Mouse (Mus musculus) stomach, embryonic 16.5 days (tissue): ENCODE results near the gene Dnah10. TPM values are rescaled to one million over a fixed set of nuclear protein-coding genes. Genes with fewer than 3 reads are reported as not detected.

Experiments used
- ATAC-seq: fragments of 200-750 bp; cut with Nextera tagmentation; 2 replicates; pipeline ENCODE4 v1.8.0; 2017; ENCODE audit warnings: moderate number of reproducible peaks, moderate TSS enrichment; ENCODE audit not compliant: insufficient read depth, low FRiP score
- H3K27ac ChIP-seq: fragments of 300-500 bp; sonication (generic); 2 replicates; pipeline ENCODE4 v1.5.1; 2014; ENCODE audit warnings: low read length
- H3K27me3 ChIP-seq: fragments of 300-500 bp; sonication (generic); 2 replicates; pipeline ENCODE4 v1.6.1; 2014; ENCODE audit warnings: low read length, control low read depth, mixed read lengths; ENCODE audit not compliant: control insufficient read depth, insufficient read depth
- H3K36me3 ChIP-seq: fragments of 300-500 bp; sonication (generic); 2 replicates; pipeline ENCODE4 v1.6.1; 2014; ENCODE audit warnings: low read length; ENCODE audit not compliant: control insufficient read depth, insufficient read depth
- H3K4me1 ChIP-seq: fragments of 300-500 bp; sonication (generic); 2 replicates; pipeline ENCODE4 v1.6.1; 2014; ENCODE audit warnings: low read length, control low read depth, mixed read lengths; ENCODE audit not compliant: control insufficient read depth, insufficient read depth
- H3K4me2 ChIP-seq: fragments of 300-500 bp; sonication (generic); 2 replicates; pipeline ENCODE4 v1.6.1; 2014; ENCODE audit warnings: low read depth, low read length, mixed read lengths
- H3K4me3 ChIP-seq: fragments of 300-500 bp; sonication (generic); replicated peaks from 2 replicates; pipeline ENCODE4 v1.5.1; 2014; ENCODE audit warnings: mild to moderate bottlenecking, low read length
- H3K9ac ChIP-seq: fragments of 300-500 bp; sonication (generic); 2 replicates; pipeline ENCODE4 v1.6.1; 2014; ENCODE audit warnings: low read length
- H3K9me3 ChIP-seq: fragments of 300-500 bp; sonication (generic); replicated peaks from 2 replicates; pipeline ENCODE4 v1.6.1; 2016; ENCODE audit warnings: low read length, control low read depth; ENCODE audit not compliant: control insufficient read depth
- WGBS: fragments of 180-500 bp; shearing (Covaris S2); extraction: QIAGEN DNeasy Blood & Tissue Kit; methylation state at CpG from one replicate; pipeline ENCODE4 v1.1.7; 2014; 5-methylcytosine and 5-hydroxymethylcytosine counted together
- polyA plus RNA-seq: library from polyadenylated mRNA; unstranded; fragments of >200 nt; fragmentation: Nextera tagmentation; extraction: Ambion mirVana; gene quantifications from 2 replicates; pipeline ENCODE4 v1.2.1, GENCODE M21; 2015

Gene Dnah10
- polyA plus RNA-seq, 1 experiment from 2014 or later = 0.10 TPM

GRCm38 (mm10) chr5:124872033-124872432, 147.1 kb downstream of the Dnah10 start:
- ATAC-seq = peak; percentile 35; the same call in 1 of the 2 replicates
- Histone ChIP-seq H3K9ac (no peak overlapping the region), H3K9me3 (no peaks in the 10 kb centered on the region), H3K4me2 (no peak overlapping the region), H3K27ac (peak overlapping the region; percentile 31; the same call in 1 of the 2 replicates), H3K36me3 (no peaks in the 10 kb centered on the region), H3K4me3 (no peak overlapping the region), H3K27me3 (no peaks in the 10 kb centered on the region), H3K4me1 (peaks cover 29% of the 10 kb centered on the region)
- 37% methylated on average over 2 of the region's 2 CpGs for WGBS

DNA sequence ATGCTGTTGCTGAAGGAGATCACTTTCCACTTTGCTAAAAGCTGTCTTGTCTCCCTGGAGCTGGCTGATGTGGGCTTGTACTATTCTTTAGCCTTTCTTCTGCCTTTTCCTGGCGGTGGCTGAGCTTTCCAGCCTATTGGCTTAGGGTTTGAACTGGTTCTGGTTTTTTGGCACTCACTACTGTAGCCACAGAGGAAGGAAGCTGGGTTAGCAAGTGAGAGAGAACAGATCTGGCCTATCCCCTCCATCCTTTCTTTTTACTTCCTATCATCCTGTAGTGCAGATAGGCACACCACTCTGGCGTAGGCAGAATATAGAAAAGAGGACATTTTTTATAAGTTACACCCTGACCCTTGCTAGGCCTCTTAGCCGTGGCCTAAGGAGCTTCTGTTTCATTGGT, 148.2 kb downstream of the Dnah10 start:
- no peak for ATAC-seq
- Histone ChIP-seq H3K4me1 (peaks cover 29% of the 10 kb centered on the region), H3K36me3 (no peaks in the 10 kb centered on the region), H3K27ac (no peak overlapping the region), H3K9ac (no peak overlapping the region), H3K4me2 (no peak overlapping the region), H3K27me3 (no peaks in the 10 kb centered on the region), H3K9me3 (no peaks in the 10 kb centered on the region), H3K4me3 (no peak overlapping the region)
- WGBS = 78% methylated on average over 3 of the region's 3 CpGs

DNA sequence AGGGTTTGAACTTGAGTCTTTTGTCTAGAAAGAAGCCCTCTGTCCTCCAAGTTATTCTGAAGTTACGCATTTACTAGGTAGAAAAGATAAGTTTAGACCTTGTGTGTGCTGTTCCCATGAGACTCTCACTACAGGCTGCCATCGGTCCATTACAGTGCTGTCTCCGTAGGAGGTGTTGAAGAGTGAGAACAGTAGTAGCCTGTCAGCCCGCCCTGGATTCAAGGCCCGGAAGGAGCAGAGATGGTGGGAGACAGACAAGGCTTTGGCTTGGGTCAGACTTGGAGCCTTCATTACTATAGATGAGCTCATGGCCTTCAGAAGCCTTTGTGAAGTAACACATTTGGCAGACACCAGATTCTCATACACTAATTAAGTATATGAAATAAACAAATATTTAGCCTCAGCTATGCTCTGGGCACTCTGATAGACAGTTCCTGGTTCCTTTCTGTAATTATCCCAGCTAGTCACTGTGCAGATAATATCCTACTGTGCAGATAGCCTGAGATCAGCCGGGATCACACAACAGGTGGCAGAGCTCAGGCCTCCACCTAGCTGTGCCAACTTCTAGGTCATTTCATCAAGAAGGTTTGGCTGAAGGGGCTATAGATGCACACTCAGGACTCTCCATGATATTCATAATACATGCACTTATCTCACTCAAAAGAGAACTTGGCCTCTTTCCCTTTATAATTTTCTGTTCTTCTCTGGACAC, 149.2 kb downstream of the Dnah10 start:
- Histone ChIP-seq H3K27me3 (no peaks in the 10 kb centered on the region), H3K9me3 (no peaks in the 10 kb centered on the region), H3K4me1 (peaks cover 29% of the 10 kb centered on the region), H3K36me3 (no peaks in the 10 kb centered on the region), H3K9ac (no peak overlapping the region), H3K4me2 (no peak overlapping the region), H3K27ac (no peak overlapping the region), H3K4me3 (no peak overlapping the region)
- ATAC-seq = no peak
- WGBS = 82% methylated on average over 6 of the region's 6 CpGs

DNA sequence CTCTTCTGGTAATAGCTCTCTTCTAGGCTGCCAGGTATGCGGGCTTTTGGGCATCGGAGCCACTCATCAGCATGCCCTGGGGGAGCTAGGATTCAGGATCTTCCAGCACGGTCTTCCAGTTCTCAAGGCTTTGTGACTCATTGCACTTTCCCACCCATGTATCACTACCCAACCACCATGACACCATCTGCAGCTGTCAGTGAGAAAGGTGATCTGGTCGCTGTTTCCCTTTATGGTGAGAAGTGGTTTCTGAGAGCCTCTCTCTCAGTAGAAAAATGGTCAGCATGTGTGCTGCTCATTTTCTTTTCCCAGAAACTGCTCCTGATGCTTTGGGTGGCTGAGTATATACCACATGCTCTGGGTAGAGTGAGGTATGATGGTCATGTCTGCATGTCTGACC, 154.4 kb downstream of the Dnah10 start:
- no peak overlapping the region for H3K4me2 ChIP-seq
- ATAC-seq = no peak
- no peaks in the 10 kb centered on the region for H3K27me3 ChIP-seq
- no peaks in the 10 kb centered on the region for H3K9me3 ChIP-seq
- no peaks in the 10 kb centered on the region for H3K4me1 ChIP-seq
- H3K9ac ChIP-seq = no peak overlapping the region
- 87% methylated on average over 4 of the region's 4 CpGs for WGBS
- no peak overlapping the region for H3K4me3 ChIP-seq
- H3K27ac ChIP-seq = no peak overlapping the region
- no peaks in the 10 kb centered on the region for H3K36me3 ChIP-seq

GRCm38 (mm10) chr5:124879801-124880200, 154.9 kb downstream of the Dnah10 start:
- WGBS = 82% methylated on average over 6 of the region's 6 CpGs
- no peak overlapping the region for H3K27ac ChIP-seq
- no peaks in the 10 kb centered on the region for H3K36me3 ChIP-seq
- ATAC-seq = no peak
- no peak overlapping the region for H3K4me3 ChIP-seq
- H3K9ac ChIP-seq = no peak overlapping the region
- no peak overlapping the region for H3K4me2 ChIP-seq
- no peaks in the 10 kb centered on the region for H3K4me1 ChIP-seq
- H3K27me3 ChIP-seq = no peaks in the 10 kb centered on the region
- no peaks in the 10 kb centered on the region for H3K9me3 ChIP-seq

DNA sequence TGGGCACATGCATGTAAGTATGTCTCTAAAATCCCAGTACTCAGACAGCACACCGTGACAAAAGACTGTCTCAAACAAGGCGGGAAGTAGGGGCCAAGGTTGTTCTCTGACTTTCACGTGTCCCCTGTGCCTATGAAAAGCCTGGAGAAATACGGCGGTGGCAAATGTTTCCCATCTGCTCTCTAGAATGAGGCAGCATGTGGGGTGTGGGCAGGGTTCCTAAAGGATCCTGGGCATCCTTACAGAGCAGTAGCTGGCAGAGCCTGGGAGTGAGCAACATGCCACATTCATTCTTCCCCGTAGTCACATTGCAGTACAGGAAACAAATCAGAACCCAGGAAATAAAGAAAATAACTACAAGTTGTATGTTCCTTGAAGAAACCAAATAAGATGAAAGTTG, 159.0 kb downstream of the Dnah10 start:
- Histone ChIP-seq H3K4me3 (no peak overlapping the region), H3K27ac (no peak overlapping the region), H3K9me3 (no peaks in the 10 kb centered on the region), H3K27me3 (no peaks in the 10 kb centered on the region), H3K4me2 (no peak overlapping the region), H3K4me1 (no peaks in the 10 kb centered on the region), H3K36me3 (no peaks in the 10 kb centered on the region), H3K9ac (no peak overlapping the region)
- WGBS = 92% methylated on average over 6 of the region's 6 CpGs
- ATAC-seq = no peak

Other genes with a start within 250 kb of the Dnah10 start
- 27.4 and 32.0 TPM in 2 replicates for gene Rilpl2, start 246.7 kb upstream of the Dnah10 start, polyA plus RNA-seq
- gene Snrnp35, start 242.0 kb upstream of the Dnah10 start, polyA plus RNA-seq = 22.0 and 24.3 TPM in 2 replicates
- 8.9 and 11.0 TPM in 2 replicates for gene Rilpl1, start 193.7 kb upstream of the Dnah10 start, polyA plus RNA-seq
- 641 and 673 TPM in 2 replicates for gene Tmed2, start 184.4 kb upstream of the Dnah10 start, polyA plus RNA-seq
- gene Ddx55, start 172.2 kb upstream of the Dnah10 start, polyA plus RNA-seq = 12.5 and 15.1 TPM in 2 replicates
- 71.5 and 74.6 TPM in 2 replicates for gene Eif2b1, start 146.0 kb upstream of the Dnah10 start, polyA plus RNA-seq
- 51.2 and 52.2 TPM in 2 replicates for gene Gtf2h3, start 145.9 kb upstream of the Dnah10 start, polyA plus RNA-seq
- 44.0 and 45.6 TPM in 2 replicates for gene Atp6v0a2, start 96.5 kb upstream of the Dnah10 start, polyA plus RNA-seq
- gene Ccdc92, start 137.3 kb downstream of the Dnah10 start, polyA plus RNA-seq = 5.3 and 6.1 TPM in 2 replicates
- 43.6 and 54.3 TPM in 2 replicates for gene Zfp664, start 137.6 kb downstream of the Dnah10 start, polyA plus RNA-seq